Mouse (Mus musculus): ENCODE measurements at regions not wholly inside any gene's neighbourhood (a gene's known extent, or its start where the extent isn't known, plus 50 kb on each side); places are given as distances from the start of the nearest gene placed in this dataset.

GRCm38 (mm10) chr13:26037699-26038098 is 732.3 kb downstream of the Hdgfl1 start:
- no peak overlapping the region for H3K9ac ChIP-seq (ENCODE audit: control insufficient read depth, low read depth, low read length, poor library complexity, severe bottlenecking)
- TF ChIP-seq MAZ (IDR thresholded peaks at IDR 0.05; ENCODE audit: low read depth, low read length) (no peak), ZC3H11A (IDR thresholded peaks at IDR 0.05; ENCODE audit: low read depth, low read length) (no peak), ZNF384 (IDR thresholded peaks at IDR 0.05; ENCODE audit: low read depth, low read length) (no peak), TBP (IDR thresholded peaks at IDR 0.05; ENCODE audit: low read depth, low read length) (no peak), ZKSCAN1 (IDR thresholded peaks at IDR 0.05; ENCODE audit: low read depth, low read length) (no peak), GATA1 (IDR thresholded peaks at IDR 0.05; ENCODE audit: low read depth, low read length) (no peak), ZMIZ1 (IDR thresholded peaks at IDR 0.05; ENCODE audit: low read depth, low read length) (no peak), MEF2A (IDR thresholded peaks at IDR 0.05; ENCODE audit: extremely low read depth, insufficient replicate concordance, low read depth, low read length, poor library complexity, severe bottlenecking) (no peak), CHD1 (IDR thresholded peaks at IDR 0.05; ENCODE audit: low read depth, low read length) (no peak), ETS1 (IDR thresholded peaks at IDR 0.05; ENCODE audit: low read depth, low read length) (no peak), HCFC1 (IDR thresholded peaks at IDR 0.05; ENCODE audit: low read depth, low read length) (no peak), KAT2A (conservative IDR thresholded peaks at IDR 0.05; ENCODE audit: low read depth, low read length) (no peak), UBTF (IDR thresholded peaks at IDR 0.05; ENCODE audit: borderline replicate concordance, insufficient read depth, low read depth, low read length) (no peak), MYB (IDR thresholded peaks at IDR 0.05; ENCODE audit: low read depth, low read length) (no peak), MAFK (IDR thresholded peaks at IDR 0.05; ENCODE audit: borderline replicate concordance, low read depth, low read length) (no peak), BHLHE40 (IDR thresholded peaks at IDR 0.05; ENCODE audit: borderline replicate concordance, low read depth, low read length) (no peak), CHD2 (IDR thresholded peaks at IDR 0.05; ENCODE audit: low read length) (no peak), MYC (IDR thresholded peaks at IDR 0.05; ENCODE audit: low read depth, low read length) (no peak), MAX (IDR thresholded peaks at IDR 0.05; ENCODE audit: low read length) (no peak), ELF1 (IDR thresholded peaks at IDR 0.05; ENCODE audit: low read depth, low read length) (no peak)
- no peak overlapping the region for H3K4me3 ChIP-seq (ENCODE audit: control insufficient read depth in 1 of 2, insufficient read depth in 1 of 2, low read depth in 2 of 2, low read length in 2 of 2)
- H3K36me3 ChIP-seq (ENCODE audit: control insufficient read depth in 1 of 2, insufficient read depth in 2 of 2, low read length in 2 of 2) = no peaks in the 10 kb centered on the region
- H3K79me2 ChIP-seq (ENCODE audit: control insufficient read depth, insufficient read depth, low read length, poor library complexity) = no peaks in the 10 kb centered on the region
- no peaks in the 10 kb centered on the region for H3K27me3 ChIP-seq (ENCODE audit: control insufficient read depth in 1 of 2, insufficient read depth in 2 of 2, low read length in 2 of 2)
- no peaks in the 10 kb centered on the region for H3K9me3 ChIP-seq (replicated peaks; ENCODE audit: insufficient read depth, low read length)
- H3K4me1 ChIP-seq (ENCODE audit: control insufficient read depth in 1 of 2, insufficient read depth in 2 of 2, low read length in 2 of 2) = no peaks in the 10 kb centered on the region
- no peak for DNase-seq (ENCODE audit: low read depth, low spot score)
- no peak overlapping the region for H3K27ac ChIP-seq (ENCODE audit: control insufficient read depth, low read depth, low read length)

- no peaks in the 10 kb centered on the region for H3K9me3 ChIP-seq (replicated peaks; ENCODE audit: insufficient read depth, low read length)
- TF ChIP-seq BHLHE40 (IDR thresholded peaks at IDR 0.05; ENCODE audit: borderline replicate concordance, low read depth, low read length) (no peak), CHD1 (IDR thresholded peaks at IDR 0.05; ENCODE audit: low read depth, low read length) (no peak), ZKSCAN1 (IDR thresholded peaks at IDR 0.05; ENCODE audit: low read depth, low read length) (no peak), MYB (IDR thresholded peaks at IDR 0.05; ENCODE audit: low read depth, low read length) (no peak), POLR2A (IDR thresholded peaks at IDR 0.05; ENCODE audit: control insufficient read depth in 1 of 2, insufficient read depth in 1 of 2, low read depth in 1 of 2, low read length in 2 of 2, poor library complexity in 1 of 2) (no peak), GABPA (IDR thresholded peaks at IDR 0.05; ENCODE audit: low read depth, low read length) (no peak), ETS1 (IDR thresholded peaks at IDR 0.05; ENCODE audit: low read depth, low read length) (no peak), TCF12 (IDR thresholded peaks at IDR 0.05; ENCODE audit: low read depth, low read length) (no peak), ELF1 (IDR thresholded peaks at IDR 0.05; ENCODE audit: low read depth, low read length) (no peak), NELFE (IDR thresholded peaks at IDR 0.05; ENCODE audit: low read depth, low read length) (no peak), CHD2 (IDR thresholded peaks at IDR 0.05; ENCODE audit: low read length) (no peak), ZNF384 (IDR thresholded peaks at IDR 0.05; ENCODE audit: low read depth, low read length) (no peak), TAL1 (IDR thresholded peaks at IDR 0.05; ENCODE audit: low read length) (no peak), ZMIZ1 (IDR thresholded peaks at IDR 0.05; ENCODE audit: low read depth, low read length) (no peak), RAD21 (IDR thresholded peaks at IDR 0.05; ENCODE audit: low read depth, low read length) (no peak), EP300 (IDR thresholded peaks at IDR 0.05; ENCODE audit: low read depth in 1 of 2, low read length in 2 of 2) (no peak), MAX (IDR thresholded peaks at IDR 0.05; ENCODE audit: low read length) (no peak)
- H3K9ac ChIP-seq (ENCODE audit: control insufficient read depth, low read depth, low read length, poor library complexity, severe bottlenecking) = no peak overlapping the region
- H3K79me2 ChIP-seq (ENCODE audit: control insufficient read depth, insufficient read depth, low read length, poor library complexity) = no peaks in the 10 kb centered on the region
- DNase-seq (ENCODE audit: low read depth, low spot score) = no peak
- H3K27ac ChIP-seq (ENCODE audit: control insufficient read depth, low read depth, low read length) = no peak overlapping the region
- no peaks in the 10 kb centered on the region for H3K4me1 ChIP-seq (ENCODE audit: control insufficient read depth in 1 of 2, insufficient read depth in 2 of 2, low read length in 2 of 2)
- H3K4me3 ChIP-seq (ENCODE audit: control insufficient read depth in 1 of 2, insufficient read depth in 1 of 2, low read depth in 2 of 2, low read length in 2 of 2) = no peak overlapping the region
- no peaks in the 10 kb centered on the region for H3K27me3 ChIP-seq (ENCODE audit: control insufficient read depth in 1 of 2, insufficient read depth in 2 of 2, low read length in 2 of 2)
- H3K36me3 ChIP-seq (ENCODE audit: control insufficient read depth in 1 of 2, insufficient read depth in 2 of 2, low read length in 2 of 2) = no peaks in the 10 kb centered on the region
Observed at GRCm38 (mm10) chr13:26026386-26026785, 743.6 kb downstream of the Hdgfl1 start.

All from MEL (cell line).